Mouse (Mus musculus) olfactory bulb, adult 2 months (tissue): ENCODE results near the gene Methig1.

Experiments
- CTCF ChIP-seq: fragments of 200-500 bp; IDR thresholded peaks from 2 replicates; pipeline ENCODE4 v1.5.1; 2012; ENCODE audit warnings: low read depth, mild to moderate bottlenecking, low read length, moderate library complexity; ENCODE audit not compliant: insufficient read depth
- POLR2A ChIP-seq: fragments of 200-500 bp; IDR thresholded peaks from 2 replicates; pipeline ENCODE4 v1.6.1; 2012; ENCODE audit warnings: mild to moderate bottlenecking, low read depth, low read length, moderate library complexity; ENCODE audit not compliant: insufficient read depth

DNA sequence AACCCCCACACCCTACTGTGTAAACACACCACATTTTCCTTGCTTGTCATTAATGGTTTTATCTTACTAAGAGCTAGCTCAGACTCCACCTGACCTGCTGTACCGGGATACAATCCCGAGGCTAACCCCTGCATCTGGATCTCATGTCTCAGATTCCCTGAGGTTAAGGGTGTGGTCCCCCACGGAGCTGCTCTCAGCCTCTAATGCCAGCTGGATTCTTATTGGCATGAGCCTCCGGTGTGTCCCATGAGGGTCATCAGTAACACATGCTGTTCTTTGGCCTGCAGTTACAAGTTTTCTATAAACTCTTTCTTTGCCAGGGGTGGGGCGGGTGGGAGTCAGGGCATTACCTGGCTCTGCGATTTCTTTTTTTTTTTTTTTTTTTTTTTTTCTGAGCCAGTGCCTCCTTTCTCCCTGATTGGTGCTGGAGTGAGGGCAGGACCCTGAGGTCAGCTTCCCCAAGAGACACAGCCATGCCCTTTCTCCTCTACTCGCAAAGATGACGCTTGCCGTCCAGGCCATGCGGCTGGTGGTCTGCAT, at the start of gene Methig1, which contains the start of gene Mettl7a2:
- TF ChIP-seq CTCF, result no peak
- TF ChIP-seq POLR2A, result no peak
